Mouse (Mus musculus): ENCODE measurements around the gene Ctf1. TPM values are rescaled to one million over a fixed set of nuclear protein-coding genes. Genes with fewer than 3 reads are reported as not detected.

The Ctf1 gene
- total and polyA plus RNA-seq, 3 experiments: not detected

- Histone ChIP-seq H3K27ac (ENCODE audit: insufficient read depth, low read depth) (no peak overlapping the region), H3K79me2 (replicated peaks; ENCODE audit: control insufficient read depth, extremely low read depth, insufficient read depth, poor library complexity, severe bottlenecking) (peaks cover 14% of the 10 kb centered on the region), H3K27me3 (replicated peaks) (no peaks in the 10 kb centered on the region), H3K9ac (ENCODE audit: insufficient read depth, low read depth) (no peak overlapping the region), H3K4me3 (replicated peaks in 1 of 3; ENCODE audit: low read depth in 2 of 3, low read length in 2 of 3, poor library complexity in 1 of 3) (no peak overlapping the region), H3K36me3 (replicated peaks in 1 of 2; ENCODE audit: control insufficient read depth in 1 of 2, insufficient read depth in 1 of 2, low read length in 1 of 2) (peaks cover 31 to 55% of the 10 kb centered on the region in 2 experiments), H3K4me2 (ENCODE audit: insufficient read depth, low read depth, poor library complexity, severe bottlenecking) (no peak overlapping the region), H3K4me1 (ENCODE audit: control insufficient read depth in 1 of 2, insufficient read depth in 2 of 2) (peaks cover 0 to 49% of the 10 kb centered on the region in 2 experiments; a peak in 3 of 4 replicates), H3K9me3 (replicated peaks; ENCODE audit: low read length) (no peaks in the 10 kb centered on the region)
- DNase-seq (ENCODE audit: extremely low read depth): no peak
- TF ChIP-seq KAT2A (IDR thresholded peaks at IDR 0.05; ENCODE audit: insufficient replicate concordance, low read length) (no peak), MXI1 (IDR thresholded peaks at IDR 0.05; ENCODE audit: low read depth, low read length) (no peak), RCOR1 (conservative IDR thresholded peaks at IDR 0.05; ENCODE audit: low read depth, low read length) (no peak), SMC3 (IDR thresholded peaks at IDR 0.05; ENCODE audit: low read depth, low read length) (no peak), MAFK (IDR thresholded peaks at IDR 0.05; ENCODE audit: insufficient replicate concordance, low read length) (no peak), IRF4 (IDR thresholded peaks at IDR 0.05; ENCODE audit: low read depth, low read length) (no peak), POLR2A (IDR thresholded peaks at IDR 0.05; ENCODE audit: low read depth, low read length) (no peak), ZMIZ1 (IDR thresholded peaks at IDR 0.05; ENCODE audit: low read depth, low read length) (no peak), CHD1 (IDR thresholded peaks at IDR 0.05; ENCODE audit: low read depth, low read length) (no peak), ETS1 (conservative IDR thresholded peaks at IDR 0.05; ENCODE audit: low read depth, low read length) (no peak), ZC3H11A (IDR thresholded peaks at IDR 0.05; ENCODE audit: low read depth, low read length) (no peak), EP300 (IDR thresholded peaks at IDR 0.05; ENCODE audit: low read length) (no peak), UBTF (IDR thresholded peaks at IDR 0.05; ENCODE audit: low read depth, low read length) (no peak), CHD2 (IDR thresholded peaks at IDR 0.05; ENCODE audit: low read length) (no peak), USF1 (IDR thresholded peaks at IDR 0.05; ENCODE audit: low read depth, low read length) (no peak), ELF1 (IDR thresholded peaks at IDR 0.05; ENCODE audit: low read depth, low read length) (no peak), E2F4 (IDR thresholded peaks at IDR 0.05; ENCODE audit: insufficient replicate concordance, low read depth, low read length) (no peak), USF2 (conservative IDR thresholded peaks at IDR 0.05; ENCODE audit: low read depth, low read length) (no peak), GABPA (IDR thresholded peaks at IDR 0.05; ENCODE audit: insufficient replicate concordance, low read depth, low read length) (no peak), MYC (IDR thresholded peaks at IDR 0.05; ENCODE audit: low read depth, low read length) (no peak)
- dilution Hi-C loops (cut with MboI; ENCODE audit: extremely low pct_ligation_motif_present, extremely low pct_unique_long_range_greater_than_20kb, low sequenced_read_pairs): no loop called here
- in situ Hi-C loops (cut with MboI; ENCODE audit: low pct_ligation_motif_present, low pct_unique_long_range_greater_than_20kb, low sequenced_read_pairs): loop anchor here (25.0 kb wide), 1 partner anchor 405 kb away; no protein-coding TSS in a partner anchor
Measured at GRCm38 (mm10) chr7:127766851-127767609, 54.5 kb downstream of the Ctf1 start.

Other genes with a start within 250 kb of the Ctf1 start
Only the 20 nearest of the 26 such genes appear.
- gene Tmem265, start 151.3 kb upstream of the Ctf1 start, total RNA-seq (2012; rRNA removed): 0.93 TPM in 1 of 2 replicates, not detected in the other
- gene Tmem265, start 151.3 kb upstream of the Ctf1 start, total RNA-seq (2014; rRNA removed): 2.3 and 3.0 TPM in 2 replicates
- not detected in 2 replicates for gene Tmem265, start 151.3 kb upstream of the Ctf1 start, polyA plus RNA-seq (2012; ENCODE audit: insufficient read length, low read depth)
- 23.3 and 25.5 TPM in 2 replicates for gene Phkg2, start 139.4 kb upstream of the Ctf1 start, total RNA-seq (2012; rRNA removed)
- gene Phkg2, start 139.4 kb upstream of the Ctf1 start, total RNA-seq (2014; rRNA removed): 33.1 and 34.7 TPM in 2 replicates
- 65.0 and 67.2 TPM in 2 replicates for gene Phkg2, start 139.4 kb upstream of the Ctf1 start, polyA plus RNA-seq (2012; ENCODE audit: insufficient read length, low read depth)
- 2.2 and 2.9 TPM in 2 replicates for gene Ccdc189, start 124.1 kb upstream of the Ctf1 start, total RNA-seq (2012; rRNA removed)
- gene Ccdc189, start 124.1 kb upstream of the Ctf1 start, total RNA-seq (2014; rRNA removed): 2.2 and 2.9 TPM in 2 replicates
- 2.0 and 2.1 TPM in 2 replicates for gene Ccdc189, start 124.1 kb upstream of the Ctf1 start, polyA plus RNA-seq (2012; ENCODE audit: insufficient read length, low read depth)
- gene Rnf40, start 124.0 kb upstream of the Ctf1 start, total RNA-seq (2012; rRNA removed): 48.6 and 50.9 TPM in 2 replicates
- gene Rnf40, start 124.0 kb upstream of the Ctf1 start, total RNA-seq (2014; rRNA removed): 39.3 and 40.6 TPM in 2 replicates
- gene Rnf40, start 124.0 kb upstream of the Ctf1 start, polyA plus RNA-seq (2012; ENCODE audit: insufficient read length, low read depth): 73.0 and 95.2 TPM in 2 replicates
- 2.4 and 3.2 TPM in 2 replicates for gene Zfp629, start 96.9 kb upstream of the Ctf1 start, total RNA-seq (2012; rRNA removed)
- gene Zfp629, start 96.9 kb upstream of the Ctf1 start, total RNA-seq (2014; rRNA removed): 0.38 and 0.59 TPM in 2 replicates
- gene Zfp629, start 96.9 kb upstream of the Ctf1 start, polyA plus RNA-seq (2012; ENCODE audit: insufficient read length, low read depth): 0.48 and 0.94 TPM in 2 replicates
- 60.5 and 65.0 TPM in 2 replicates for gene Bcl7c, start 3.8 kb upstream of the Ctf1 start, total RNA-seq (2012; rRNA removed)
- gene Bcl7c, start 3.8 kb upstream of the Ctf1 start, total RNA-seq (2014; rRNA removed): 25.9 and 28.0 TPM in 2 replicates
- 71.3 and 73.5 TPM in 2 replicates for gene Bcl7c, start 3.8 kb upstream of the Ctf1 start, polyA plus RNA-seq (2012; ENCODE audit: insufficient read length, low read depth)
- 0.08 TPM in 1 of 2 replicates, not detected in the other for gene Ctf2, start 19.4 kb downstream of the Ctf1 start, total RNA-seq (2012; rRNA removed)
- gene Ctf2, start 19.4 kb downstream of the Ctf1 start, total RNA-seq (2014; rRNA removed): not detected in 2 replicates
- gene Ctf2, start 19.4 kb downstream of the Ctf1 start, polyA plus RNA-seq (2012; ENCODE audit: insufficient read length, low read depth): 0.36 TPM in 1 of 2 replicates, not detected in the other
- gene Fbxl19, start 31.8 kb downstream of the Ctf1 start, total RNA-seq (2012; rRNA removed): 25.1 and 28.2 TPM in 2 replicates
- 22.4 and 22.6 TPM in 2 replicates for gene Fbxl19, start 31.8 kb downstream of the Ctf1 start, total RNA-seq (2014; rRNA removed)
- gene Fbxl19, start 31.8 kb downstream of the Ctf1 start, polyA plus RNA-seq (2012; ENCODE audit: insufficient read length, low read depth): 29.3 and 31.7 TPM in 2 replicates
- gene Orai3, start 57.1 kb downstream of the Ctf1 start, total RNA-seq (2012; rRNA removed): 15.7 and 16.9 TPM in 2 replicates
- 9.3 and 11.6 TPM in 2 replicates for gene Orai3, start 57.1 kb downstream of the Ctf1 start, total RNA-seq (2014; rRNA removed)
- 7.5 and 10.3 TPM in 2 replicates for gene Orai3, start 57.1 kb downstream of the Ctf1 start, polyA plus RNA-seq (2012; ENCODE audit: insufficient read length, low read depth)
- 9.0 and 9.8 TPM in 2 replicates for gene Setd1a, start 63.9 kb downstream of the Ctf1 start, total RNA-seq (2012; rRNA removed)
- gene Setd1a, start 63.9 kb downstream of the Ctf1 start, total RNA-seq (2014; rRNA removed): 3.2 and 4.5 TPM in 2 replicates
- 50.8 and 51.0 TPM in 2 replicates for gene Setd1a, start 63.9 kb downstream of the Ctf1 start, polyA plus RNA-seq (2012; ENCODE audit: insufficient read length, low read depth)
- 0.98 and 2.2 TPM in 2 replicates for gene Gm49388, start 72.9 kb downstream of the Ctf1 start, total RNA-seq (2012; rRNA removed)
- not detected in 2 replicates for gene Gm49388, start 72.9 kb downstream of the Ctf1 start, total RNA-seq (2014; rRNA removed)
- 4.3 and 4.7 TPM in 2 replicates for gene Gm49388, start 72.9 kb downstream of the Ctf1 start, polyA plus RNA-seq (2012; ENCODE audit: insufficient read length, low read depth)
- 2.9 and 4.2 TPM in 2 replicates for gene Hsd3b7, start 87.9 kb downstream of the Ctf1 start, total RNA-seq (2012; rRNA removed)
- 5.9 and 6.8 TPM in 2 replicates for gene Hsd3b7, start 87.9 kb downstream of the Ctf1 start, total RNA-seq (2014; rRNA removed)
- 0.99 and 2.1 TPM in 2 replicates for gene Hsd3b7, start 87.9 kb downstream of the Ctf1 start, polyA plus RNA-seq (2012; ENCODE audit: insufficient read length, low read depth)
- 23.0 and 25.4 TPM in 2 replicates for gene Stx4a, start 111.6 kb downstream of the Ctf1 start, total RNA-seq (2012; rRNA removed)
- 15.9 and 16.5 TPM in 2 replicates for gene Stx4a, start 111.6 kb downstream of the Ctf1 start, total RNA-seq (2014; rRNA removed)
- gene Stx4a, start 111.6 kb downstream of the Ctf1 start, polyA plus RNA-seq (2012; ENCODE audit: insufficient read length, low read depth): 50.5 and 59.0 TPM in 2 replicates
- 0.08 TPM in 1 of 2 replicates, not detected in the other for gene Stx1b, start 111.8 kb downstream of the Ctf1 start, total RNA-seq (2012; rRNA removed)
- not detected in 2 replicates for gene Stx1b, start 111.8 kb downstream of the Ctf1 start, total RNA-seq (2014; rRNA removed)
- 0.25 and 0.31 TPM in 2 replicates for gene Stx1b, start 111.8 kb downstream of the Ctf1 start, polyA plus RNA-seq (2012; ENCODE audit: insufficient read length, low read depth)
- 23.8 and 25.3 TPM in 2 replicates for gene Zfp646, start 163.5 kb downstream of the Ctf1 start, total RNA-seq (2012; rRNA removed)
- 9.3 and 10.6 TPM in 2 replicates for gene Zfp646, start 163.5 kb downstream of the Ctf1 start, total RNA-seq (2014; rRNA removed)
- gene Zfp646, start 163.5 kb downstream of the Ctf1 start, polyA plus RNA-seq (2012; ENCODE audit: insufficient read length, low read depth): 16.6 and 18.8 TPM in 2 replicates
- 5.6 and 5.9 TPM in 2 replicates for gene Zfp668, start 164.1 kb downstream of the Ctf1 start, total RNA-seq (2012; rRNA removed)
- 2.4 and 2.6 TPM in 2 replicates for gene Zfp668, start 164.1 kb downstream of the Ctf1 start, total RNA-seq (2014; rRNA removed)
- 7.0 and 8.6 TPM in 2 replicates for gene Zfp668, start 164.1 kb downstream of the Ctf1 start, polyA plus RNA-seq (2012; ENCODE audit: insufficient read length, low read depth)
- gene Prss53, start 178.2 kb downstream of the Ctf1 start, total RNA-seq (2012; rRNA removed): 0.04 TPM in 1 of 2 replicates, not detected in the other
- not detected in 2 replicates for gene Prss53, start 178.2 kb downstream of the Ctf1 start, total RNA-seq (2014; rRNA removed)
- gene Prss53, start 178.2 kb downstream of the Ctf1 start, polyA plus RNA-seq (2012; ENCODE audit: insufficient read length, low read depth): 0.30 and 0.35 TPM in 2 replicates
- gene Gm21974, start 182.7 kb downstream of the Ctf1 start, total RNA-seq (2012; rRNA removed): not detected in 2 replicates
- gene Gm21974, start 182.7 kb downstream of the Ctf1 start, total RNA-seq (2014; rRNA removed): not detected in 2 replicates
- gene Gm21974, start 182.7 kb downstream of the Ctf1 start, polyA plus RNA-seq (2012; ENCODE audit: insufficient read length, low read depth): not detected in 2 replicates
- gene Vkorc1, start 182.9 kb downstream of the Ctf1 start, total RNA-seq (2012; rRNA removed): 0.25 TPM in 1 of 2 replicates, not detected in the other
- gene Vkorc1, start 182.9 kb downstream of the Ctf1 start, total RNA-seq (2014; rRNA removed): not detected in 2 replicates
- 0.56 TPM in 1 of 2 replicates, not detected in the other for gene Vkorc1, start 182.9 kb downstream of the Ctf1 start, polyA plus RNA-seq (2012; ENCODE audit: insufficient read length, low read depth)
- gene Bckdk, start 191.3 kb downstream of the Ctf1 start, total RNA-seq (2012; rRNA removed): 37.1 and 38.4 TPM in 2 replicates
- gene Bckdk, start 191.3 kb downstream of the Ctf1 start, total RNA-seq (2014; rRNA removed): 54.9 and 61.8 TPM in 2 replicates
- gene Bckdk, start 191.3 kb downstream of the Ctf1 start, polyA plus RNA-seq (2012; ENCODE audit: insufficient read length, low read depth): 60.0 and 62.7 TPM in 2 replicates

Data from CH12.LX (cell line).